Mouse (Mus musculus) liver, postnatal 0 days (tissue): ENCODE measurements at regions not wholly inside any gene's neighbourhood (a gene's known extent, or its start where the extent isn't known, plus 50 kb on each side); places are given as distances from the start of the nearest gene placed in this dataset.

ENCODE experiments used
- ATAC-seq: fragments of 200-750 bp; cut with Nextera tagmentation; 2 replicates; pipeline ENCODE4 v1.8.0; 2017; ENCODE audit warnings: mild to moderate bottlenecking, moderate library complexity
- DNase-seq: peaks from one replicate; pipeline ENCODE4 v3.0.0-alpha.2; 2016
- H3K27ac ChIP-seq: fragments of 300-500 bp; sonication (generic); 2 replicates; pipeline ENCODE4 v1.5.1; 2014; ENCODE audit warnings: antibody characterized with exemption, moderate library complexity, mild to moderate bottlenecking, low read depth
- H3K27me3 ChIP-seq: fragments of 300-500 bp; sonication (generic); 2 replicates; pipeline ENCODE4 v1.6.1; 2014; ENCODE audit warnings: low read length, control low read depth, mixed read lengths; ENCODE audit not compliant: insufficient read depth
- H3K36me3 ChIP-seq: fragments of 300-500 bp; sonication (generic); replicated peaks from 2 replicates; pipeline ENCODE4 v1.6.1; 2014; ENCODE audit warnings: mild to moderate bottlenecking, control low read depth, low read length, moderate library complexity, mixed read lengths; ENCODE audit not compliant: insufficient read depth
- H3K4me1 ChIP-seq: fragments of 300-500 bp; sonication (generic); 2 replicates; pipeline ENCODE4 v1.6.1; 2014; ENCODE audit warnings: antibody characterized with exemption, mild to moderate bottlenecking, control low read depth; ENCODE audit not compliant: insufficient read depth
- H3K4me2 ChIP-seq: fragments of 300-500 bp; sonication (generic); 2 replicates; pipeline ENCODE4 v1.6.1; 2014; ENCODE audit warnings: low read depth, mild to moderate bottlenecking, low read length, moderate library complexity, mixed read lengths
- H3K4me3 ChIP-seq: fragments of 300-500 bp; sonication (generic); 2 replicates; pipeline ENCODE4 v1.5.1; 2014; ENCODE audit warnings: low read depth, low read length
- H3K9ac ChIP-seq: fragments of 300-500 bp; sonication (generic); replicated peaks from 2 replicates; pipeline ENCODE4 v1.6.1; 2014; ENCODE audit warnings: mild to moderate bottlenecking, moderate library complexity
- H3K9me3 ChIP-seq: fragments of 300-500 bp; sonication (generic); 2 replicates; pipeline ENCODE4 v1.6.1; 2016; ENCODE audit warnings: mild to moderate bottlenecking, control low read depth, low read length, mixed read lengths
- CTCF ChIP-seq: sonication (generic); IDR thresholded peaks from 2 replicates; pipeline ENCODE4 v1.5.1; 2016; ENCODE audit warnings: antibody characterized with exemption, low read depth
- EP300 ChIP-seq: IDR thresholded peaks from 2 replicates; pipeline ENCODE4 v1.6.1; 2016; ENCODE audit warnings: antibody characterized with exemption, low read depth, mild to moderate bottlenecking
- WGBS: fragments of 180-500 bp; shearing (Covaris S2); extraction: QIAGEN DNeasy Blood & Tissue Kit; methylation state at CpG from one replicate; pipeline ENCODE4 v1.1.7; 2014; ENCODE audit not compliant: insufficient replicate concordance; 5-methylcytosine and 5-hydroxymethylcytosine counted together

DNA sequence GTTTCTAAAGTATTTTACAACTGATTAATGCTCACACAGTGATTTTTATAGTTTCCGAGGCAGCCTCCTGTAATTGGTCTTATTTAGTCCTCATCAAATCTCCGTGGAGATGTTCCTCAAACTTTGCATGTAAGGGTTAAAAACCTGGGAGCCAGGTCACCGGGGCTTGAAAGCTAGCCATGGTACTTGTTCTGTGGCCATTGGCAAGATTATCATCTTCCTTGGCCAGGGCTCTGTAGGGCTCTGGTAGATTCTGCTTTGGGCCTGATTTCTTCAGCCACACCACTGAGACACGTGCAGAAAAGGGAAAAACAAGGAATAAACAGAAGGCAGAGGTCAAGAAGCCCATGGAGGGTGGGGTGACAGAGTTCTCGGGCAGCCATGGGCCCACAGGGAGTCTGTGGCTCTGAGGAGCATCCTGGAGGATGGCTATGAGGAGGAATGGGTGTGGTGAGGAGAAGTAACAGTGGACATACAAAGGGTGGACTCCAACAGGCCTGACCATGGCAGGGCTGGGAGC, 50.7 kb upstream of the Eps8l3 start:
- H3K9me3 ChIP-seq = no peaks in the 10 kb centered on the region
- ATAC-seq = no peak
- H3K27ac ChIP-seq = no peak overlapping the region
- 73% methylated on average over 5 of the region's 5 CpGs for WGBS
- no peak for DNase-seq
- no peak overlapping the region for H3K4me3 ChIP-seq
- H3K27me3 ChIP-seq = no peaks in the 10 kb centered on the region
- H3K36me3 ChIP-seq = no peaks in the 10 kb centered on the region
- TF ChIP-seq EP300 = no peak
- no peak for TF ChIP-seq CTCF
- no peak overlapping the region for H3K9ac ChIP-seq
- H3K4me2 ChIP-seq = no peak overlapping the region
- peaks cover 3% of the 10 kb centered on the region; the same call in 1 of the 2 replicates for H3K4me1 ChIP-seq

DNA sequence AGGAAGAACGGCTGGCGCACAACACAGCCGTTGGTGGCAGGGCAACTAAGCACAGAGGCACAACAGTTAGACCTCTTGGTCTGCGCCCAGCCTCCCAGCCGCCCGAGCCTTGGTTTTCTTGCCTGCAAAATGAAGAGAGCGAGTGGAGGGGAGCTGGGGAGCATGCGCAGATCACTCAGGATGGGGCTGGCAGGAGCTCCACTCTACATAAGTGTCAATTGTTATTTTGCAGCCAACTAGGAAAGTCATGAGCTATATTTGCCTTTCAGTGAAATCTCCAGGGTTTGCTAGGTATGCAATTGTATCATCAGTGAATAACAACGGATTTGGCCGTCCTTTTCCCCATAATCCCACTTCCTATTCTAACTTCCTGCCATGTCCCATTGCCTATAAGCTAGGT, 51.6 kb upstream of the Eps8l3 start:
- no peak for ATAC-seq
- Histone ChIP-seq H3K4me3 (no peak overlapping the region), H3K27ac (no peak overlapping the region)

DNA sequence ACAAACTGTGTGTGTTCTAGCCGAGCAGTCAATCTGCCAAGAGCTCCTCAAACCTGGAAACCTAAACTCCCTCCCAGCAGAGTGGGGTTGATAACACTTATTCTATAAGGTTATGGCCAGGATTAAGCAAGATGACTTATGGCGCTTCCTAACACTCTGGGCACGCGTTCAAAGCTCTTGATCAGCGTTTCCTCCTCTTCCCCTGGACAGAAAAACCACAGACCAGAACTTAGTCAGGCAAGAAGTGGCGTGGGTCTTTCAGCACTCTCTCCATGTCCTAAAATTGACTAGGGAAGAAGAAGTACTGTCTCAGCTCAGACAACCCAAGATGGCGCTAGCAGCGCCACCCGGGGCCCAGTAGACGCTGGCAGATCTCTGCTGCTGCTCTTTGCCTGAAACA, 52.7 kb upstream of the Eps8l3 start:
- no peak for DNase-seq
- Histone ChIP-seq H3K4me2 (no peak overlapping the region), H3K4me1 (peaks cover 6% of the 10 kb centered on the region), H3K4me3 (no peak overlapping the region), H3K27me3 (no peaks in the 10 kb centered on the region), H3K27ac (no peak overlapping the region), H3K9ac (no peak overlapping the region), H3K9me3 (no peaks in the 10 kb centered on the region), H3K36me3 (no peaks in the 10 kb centered on the region)
- 55% methylated on average over 10 of the region's 10 CpGs for WGBS
- TF ChIP-seq CTCF (no peak), EP300 (no peak)
- ATAC-seq = no peak

More for the DNA sequence above, 51.6 kb upstream of the Eps8l3 start:
- Histone ChIP-seq H3K9ac (no peak overlapping the region), H3K36me3 (no peaks in the 10 kb centered on the region), H3K27me3 (no peaks in the 10 kb centered on the region), H3K9me3 (no peaks in the 10 kb centered on the region), H3K4me2 (no peak overlapping the region), H3K4me1 (peaks cover 3% of the 10 kb centered on the region; the same call in 1 of the 2 replicates)
- DNase-seq = no peak
- TF ChIP-seq CTCF = no peak
- TF ChIP-seq EP300 = no peak
- WGBS = 78% methylated on average over 10 of the region's 10 CpGs

DNA sequence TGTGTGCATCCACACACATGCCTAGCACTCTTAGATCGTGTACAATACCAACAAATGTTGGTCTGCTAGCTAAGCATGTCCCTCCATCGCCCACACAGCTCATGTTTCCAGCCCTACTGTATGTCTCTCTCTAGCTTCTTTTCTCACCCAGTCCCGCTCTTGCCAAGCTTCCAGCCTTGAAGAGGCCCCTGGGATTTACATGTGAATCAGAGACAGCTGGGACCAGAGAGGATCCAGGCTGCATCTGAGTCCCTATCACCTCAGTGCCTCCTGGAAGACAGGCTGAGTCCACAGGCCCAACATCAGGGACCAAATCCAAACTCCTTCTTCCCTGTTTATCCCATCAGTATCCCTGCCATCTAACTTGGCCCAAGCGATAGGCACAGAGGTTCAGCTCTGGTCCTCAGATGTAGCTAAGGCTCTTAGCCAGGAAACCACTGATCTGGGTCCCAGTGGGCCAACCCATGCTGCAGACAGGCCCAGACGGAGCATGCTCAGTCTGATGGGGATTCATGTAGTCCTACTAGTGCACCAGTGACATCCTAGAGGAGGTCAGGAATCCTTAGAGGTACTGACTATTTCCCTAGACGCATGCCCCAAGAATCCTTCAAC, 53.3 kb upstream of the Eps8l3 start:
- H3K9me3 ChIP-seq = no peaks in the 10 kb centered on the region
- no peak overlapping the region for H3K4me3 ChIP-seq
- H3K27ac ChIP-seq = no peak overlapping the region
- no peaks in the 10 kb centered on the region for H3K27me3 ChIP-seq
- no peak overlapping the region for H3K4me2 ChIP-seq
- ATAC-seq (no peak), DNase-seq (no peak)
- WGBS = 83% methylated on average over 6 of the region's 6 CpGs
- H3K36me3 ChIP-seq = no peaks in the 10 kb centered on the region
- peaks cover 12% of the 10 kb centered on the region for H3K4me1 ChIP-seq
- no peak overlapping the region for H3K9ac ChIP-seq
- TF ChIP-seq CTCF = no peak
- no peak for TF ChIP-seq EP300

DNA sequence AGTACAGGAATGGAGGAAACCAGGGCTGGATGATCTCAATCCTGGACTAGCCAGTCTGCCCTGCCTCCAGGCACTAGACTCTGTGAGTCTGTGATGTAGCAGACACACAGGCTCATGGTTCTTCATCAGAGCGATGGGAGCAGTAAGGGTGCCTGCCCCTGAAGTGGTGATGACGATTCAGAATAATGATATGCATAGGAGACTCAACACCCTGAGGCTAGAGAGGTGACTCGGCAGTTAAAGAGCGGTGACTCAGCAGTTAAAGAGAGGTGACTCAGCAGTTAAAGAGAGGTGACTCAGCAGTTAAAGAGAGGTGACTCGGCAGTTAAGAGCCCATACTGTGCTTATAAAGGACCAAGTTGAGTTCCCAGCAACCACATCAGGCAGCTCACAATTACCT, 53.9 kb upstream of the Eps8l3 start:
- WGBS = 75% methylated on average over 5 of the region's 5 CpGs
- TF ChIP-seq CTCF (no peak), EP300 (no peak)
- Histone ChIP-seq H3K27me3 (no peaks in the 10 kb centered on the region), H3K27ac (no peak overlapping the region; the same call in 1 of the 2 replicates), H3K36me3 (no peaks in the 10 kb centered on the region), H3K4me2 (no peak overlapping the region), H3K4me3 (no peak overlapping the region), H3K4me1 (peaks cover 13% of the 10 kb centered on the region), H3K9me3 (no peaks in the 10 kb centered on the region), H3K9ac (no peak overlapping the region)
- ATAC-seq (peak; percentile 14), DNase-seq (no peak)

DNA sequence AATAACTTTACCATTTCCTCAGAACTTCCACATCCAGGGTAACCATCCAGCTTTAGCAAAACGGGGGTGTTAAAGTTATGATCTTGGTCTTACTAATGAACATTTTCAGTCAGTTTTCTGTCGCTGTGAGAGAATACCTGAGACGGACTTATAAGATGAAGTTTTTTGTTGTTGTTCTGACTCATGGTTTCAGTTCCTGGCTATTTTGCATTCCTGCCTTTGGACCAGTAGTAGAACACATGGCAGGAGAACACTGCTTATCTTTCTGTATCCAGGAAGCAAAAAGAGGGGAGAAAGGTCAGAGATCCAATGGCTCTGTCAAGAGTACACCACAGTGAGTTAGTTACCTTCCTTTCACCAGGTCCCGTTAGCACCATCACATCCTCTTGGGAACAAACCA, 54.5 kb upstream of the Eps8l3 start:
- H3K36me3 ChIP-seq = no peaks in the 10 kb centered on the region
- 78% methylated on average over 4 of the region's 4 CpGs for WGBS
- TF ChIP-seq CTCF (no peak), EP300 (no peak)
- no peak overlapping the region for H3K9ac ChIP-seq
- H3K4me2 ChIP-seq = no peak overlapping the region
- H3K4me3 ChIP-seq = no peak overlapping the region
- no peaks in the 10 kb centered on the region for H3K27me3 ChIP-seq
- H3K9me3 ChIP-seq = no peaks in the 10 kb centered on the region
- DNase-seq (no peak), ATAC-seq (no peak)
- peaks cover 18% of the 10 kb centered on the region; the same call in 1 of the 2 replicates for H3K4me1 ChIP-seq
- H3K27ac ChIP-seq = peak overlapping the region; percentile 60
